Mouse (Mus musculus): ENCODE results near the gene Usp12.

Usp12 gene

GRCm38 (mm10) chr5:146794853-146795252 lies at the start of gene Usp12:
Usp12 (minus strand) TSS chr5:146795006.
- peak; percentile 97 for DNase-seq (ENCODE audit: low read depth, low spot score)

- DNase-seq (ENCODE audit: low read depth, low spot score), result no peak
These were observed 49.6 kb upstream of the Usp12 start for GRCm38 (mm10) chr5:146844301-146844941.

- no peak for DNase-seq (ENCODE audit: low read depth, low spot score)
These were observed 47.2 kb upstream of the Usp12 start for GRCm38 (mm10) chr5:146841996-146842395.

GRCm38 (mm10) chr5:146841301-146841700 lies 46.5 kb upstream of the Usp12 start:
- no peak for DNase-seq (ENCODE audit: low read depth, low spot score)

DNA sequence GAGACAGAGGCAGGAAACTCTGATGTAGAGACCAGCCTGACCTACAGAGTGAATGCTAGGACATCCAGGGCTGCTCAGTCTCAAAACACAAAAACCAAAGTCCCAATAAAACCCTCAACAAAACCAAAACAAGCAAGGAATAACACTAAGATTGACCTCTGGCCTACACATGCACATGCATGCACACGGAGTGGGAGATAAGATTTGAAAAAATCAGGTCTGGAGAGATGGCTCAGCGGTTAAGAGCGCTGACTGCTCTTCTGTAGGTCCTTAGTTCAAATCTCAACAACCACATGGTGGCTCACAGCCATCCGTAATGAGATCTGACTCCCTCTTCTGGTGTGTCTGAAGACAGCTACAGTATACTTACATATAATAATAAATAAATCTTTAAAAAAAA lies 45.6 kb upstream of the Usp12 start:
- peak; percentile 34 for DNase-seq (ENCODE audit: low read depth, low spot score)

DNA sequence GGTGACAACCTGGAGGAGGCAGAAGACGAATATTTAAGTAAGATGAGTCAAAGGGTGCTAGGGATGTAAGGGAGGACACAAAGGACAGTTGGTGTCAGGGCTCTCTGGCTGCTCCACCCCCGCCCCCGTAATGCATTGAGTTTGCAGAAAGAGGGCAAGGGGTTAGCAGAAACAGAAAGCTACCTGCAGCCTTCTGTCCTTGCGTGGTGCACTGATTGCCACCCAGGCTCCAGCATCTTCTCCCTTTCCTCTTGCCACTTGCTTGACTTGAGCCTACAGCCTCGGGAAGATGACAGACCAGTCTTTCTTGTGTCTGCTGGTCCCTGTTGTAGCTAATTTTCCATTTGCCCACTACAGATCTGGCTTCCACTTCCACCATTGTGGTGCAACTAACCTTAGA lies 45.0 kb upstream of the Usp12 start:
- DNase-seq (ENCODE audit: low read depth, low spot score), result no peak

- DNase-seq (ENCODE audit: low read depth, low spot score), result peak; percentile 72
These were observed 44.2 kb upstream of the Usp12 start for GRCm38 (mm10) chr5:146838836-146839648.

DNA sequence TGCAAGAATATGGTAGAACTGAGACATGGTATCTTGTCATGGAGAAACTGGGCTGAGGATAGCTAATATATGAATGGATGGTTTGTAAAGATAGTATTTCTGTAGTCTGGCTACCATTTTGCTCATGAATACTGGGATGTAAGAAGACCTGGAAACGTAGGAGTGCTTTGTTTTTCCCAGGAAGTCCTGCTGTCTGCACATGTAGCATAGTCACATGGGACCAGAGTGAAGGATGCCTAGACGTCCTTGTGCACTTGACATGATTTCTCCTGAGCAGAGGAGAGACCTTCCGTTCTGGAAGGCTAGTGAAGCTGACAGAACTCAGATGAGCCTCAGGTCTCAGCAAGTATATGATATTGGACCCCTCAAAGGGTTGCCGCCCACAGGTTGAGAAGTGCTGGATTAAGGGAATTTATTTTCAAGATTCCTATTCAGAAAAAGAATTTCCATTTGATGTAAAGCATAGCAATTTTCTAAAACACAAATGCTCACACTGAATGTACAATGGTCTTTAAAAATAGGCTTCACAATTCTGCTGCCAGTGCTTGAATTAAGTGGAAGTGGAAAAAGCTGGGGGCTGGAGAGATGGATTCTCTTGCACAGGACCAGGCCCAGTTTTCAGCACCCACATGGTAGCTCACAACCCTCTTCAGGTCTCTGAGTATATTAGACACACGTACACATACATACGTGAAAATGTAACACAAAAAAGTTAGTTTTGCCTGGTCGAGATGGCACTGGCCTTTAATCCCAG lies 43.3 kb upstream of the Usp12 start:
- no peak for DNase-seq (ENCODE audit: low read depth, low spot score)

DNA sequence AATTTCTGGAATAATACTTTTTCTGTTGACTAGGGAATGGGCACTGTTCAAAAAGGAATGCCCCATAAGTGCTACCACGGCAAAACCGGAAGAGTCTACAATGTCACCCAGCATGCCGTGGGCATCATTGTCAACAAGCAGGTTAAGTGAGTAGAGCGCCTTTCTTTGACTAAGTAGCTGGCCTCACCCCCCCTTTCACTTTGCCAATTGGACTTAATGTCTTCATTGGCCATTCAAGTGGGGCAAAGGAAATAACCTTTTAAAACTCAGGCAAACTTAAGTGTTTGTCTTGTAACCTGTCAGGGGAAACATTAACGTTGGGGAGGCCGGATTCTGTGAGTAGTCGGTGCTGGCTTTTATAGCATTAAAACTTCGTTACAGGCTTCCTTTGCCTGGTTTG lies 40.2 kb upstream of the Usp12 start:
- no peak for DNase-seq (ENCODE audit: low read depth, low spot score)

DNA sequence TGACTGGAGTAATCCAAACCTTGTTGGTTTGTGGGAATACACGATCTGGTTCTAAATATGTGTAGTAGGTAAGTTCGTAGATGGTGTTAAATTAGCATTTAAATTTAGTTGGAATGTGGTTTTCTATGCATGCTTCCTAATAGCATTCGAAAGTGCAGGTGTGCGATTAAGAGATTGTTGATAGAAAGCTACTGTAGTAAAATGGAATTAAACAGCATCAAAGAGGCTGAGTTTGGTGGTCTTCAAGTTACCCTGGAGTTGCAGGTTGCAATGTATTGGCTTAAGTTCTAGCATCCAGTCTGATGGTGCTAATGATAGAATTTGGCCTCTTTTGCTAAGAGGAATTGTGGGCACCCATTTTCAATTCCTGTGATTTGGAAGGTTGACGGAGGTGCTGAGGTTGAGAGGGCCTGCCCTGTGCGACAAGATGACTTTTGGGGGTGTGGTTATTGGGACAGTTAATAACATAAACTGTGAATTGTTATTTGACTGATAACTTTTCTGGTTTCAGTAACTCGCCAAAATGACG lies 38.9 kb upstream of the Usp12 start:
- DNase-seq (ENCODE audit: low read depth, low spot score), result no peak

- DNase-seq (ENCODE audit: low read depth, low spot score), result peak; percentile 97
These were observed 38.1 kb upstream of the Usp12 start, which contains the start of gene Rpl21 for GRCm38 (mm10) chr5:146832769-146833448. Rpl21 (plus strand) TSS chr5:146832890.

GRCm38 (mm10) chr5:146832435-146832768 lies 37.6 kb upstream of the Usp12 start:
- DNase-seq (ENCODE audit: low read depth, low spot score), result no peak

DNA sequence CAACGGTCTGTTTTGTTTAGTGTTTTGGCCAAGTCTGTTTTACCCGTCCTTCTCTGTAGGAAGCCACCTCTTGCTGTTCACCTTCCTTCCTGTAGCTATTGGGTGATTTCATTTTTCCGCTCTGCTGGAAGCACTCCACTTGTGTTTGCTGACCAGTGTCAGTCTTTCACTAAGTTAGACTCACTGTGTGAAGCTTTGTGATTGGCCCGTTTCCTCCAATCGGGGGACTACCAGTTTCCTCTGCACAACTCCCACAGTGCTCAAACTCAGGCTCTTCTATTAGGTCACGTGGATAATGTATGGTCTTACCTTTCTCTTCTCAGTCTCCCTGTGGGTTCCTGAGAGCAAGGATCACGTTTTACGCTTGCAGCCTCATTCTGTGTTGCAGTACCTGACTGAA lies 34.7 kb upstream of the Usp12 start:
- DNase-seq (ENCODE audit: low read depth, low spot score), result peak; percentile 81

DNA sequence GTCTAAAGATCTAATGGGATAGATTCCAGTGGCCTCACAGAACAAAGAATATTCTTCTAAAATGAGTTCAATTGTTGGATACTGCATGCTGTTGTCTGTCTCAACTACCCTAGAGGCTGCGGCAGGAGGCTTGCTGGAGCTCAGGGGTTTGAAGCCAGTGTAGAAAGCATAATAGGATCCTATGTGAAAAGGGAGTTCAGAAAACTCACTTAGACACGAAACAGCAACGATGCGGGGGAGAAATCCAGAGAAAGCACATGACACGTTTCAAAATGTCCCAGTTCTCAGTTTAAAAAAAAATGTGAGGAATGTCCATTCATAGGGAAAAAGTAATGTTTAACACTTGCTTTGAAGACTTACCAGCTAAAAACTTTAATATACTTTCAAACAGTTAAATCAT lies 28.2 kb upstream of the Usp12 start:
- no peak for DNase-seq (ENCODE audit: low read depth, low spot score)

- no peak for DNase-seq (ENCODE audit: low read depth, low spot score)
These were observed 24.3 kb upstream of the Usp12 start for GRCm38 (mm10) chr5:146818906-146819623.

DNA sequence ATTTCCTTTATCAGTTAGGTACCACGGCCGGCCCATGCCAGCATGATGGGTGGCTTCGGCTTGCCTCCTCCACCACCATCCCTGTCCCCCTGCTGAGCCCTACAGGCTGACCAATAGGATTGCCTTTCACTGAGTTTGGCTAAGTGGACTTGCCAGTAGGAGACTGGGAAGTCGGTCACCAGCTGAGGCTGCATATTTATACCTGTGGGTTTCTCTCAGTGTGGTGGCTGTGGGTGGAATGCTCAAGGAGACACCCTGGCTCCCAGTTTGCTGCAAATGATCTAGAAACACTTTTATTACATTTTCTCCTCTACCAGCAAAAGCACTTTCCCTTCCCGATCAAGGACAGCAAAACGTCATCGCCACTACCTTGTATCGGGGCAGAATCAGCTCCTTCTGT lies 22.8 kb upstream of the Usp12 start:
- no peak for DNase-seq (ENCODE audit: low read depth, low spot score)

DNA sequence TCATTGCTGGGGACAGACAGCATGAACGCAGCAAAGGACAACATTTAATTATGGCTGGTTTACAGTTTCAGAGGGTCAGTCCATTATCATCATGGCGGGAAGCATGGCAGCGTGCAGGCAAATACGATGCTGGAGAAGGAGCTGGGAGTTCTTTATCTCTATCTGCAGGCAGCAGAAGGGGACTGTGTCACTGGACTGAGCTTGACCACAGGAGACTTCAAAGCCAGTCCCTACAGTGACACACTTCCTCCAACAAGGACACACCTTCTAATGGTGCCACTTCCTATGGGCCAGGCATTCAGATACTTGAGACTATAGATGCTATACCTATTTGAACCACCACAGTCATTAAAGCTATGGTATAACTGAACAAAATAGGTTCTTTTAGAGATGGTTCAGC lies 20.6 kb upstream of the Usp12 start:
- no peak for DNase-seq (ENCODE audit: low read depth, low spot score)

DNA sequence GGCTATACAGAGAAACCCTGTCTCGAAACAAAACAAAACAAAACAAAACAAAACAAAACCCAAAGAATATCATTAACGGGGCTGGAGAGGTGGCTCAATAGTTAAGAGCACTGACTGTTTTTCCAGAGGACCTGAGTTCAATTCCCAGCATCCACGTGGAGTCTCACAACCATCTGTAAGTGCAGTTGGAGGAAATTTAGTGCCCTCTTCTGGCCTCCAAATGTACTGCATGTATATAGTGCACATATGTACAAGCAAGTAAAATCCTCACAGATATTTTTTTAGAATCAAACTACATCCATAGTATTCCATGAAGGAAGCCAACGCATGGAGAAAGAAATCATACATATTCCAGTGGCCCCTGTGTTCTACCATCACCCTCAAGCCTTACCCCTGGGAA lies 18.6 kb upstream of the Usp12 start:
- peak; percentile 70 for DNase-seq (ENCODE audit: low read depth, low spot score)

DNA sequence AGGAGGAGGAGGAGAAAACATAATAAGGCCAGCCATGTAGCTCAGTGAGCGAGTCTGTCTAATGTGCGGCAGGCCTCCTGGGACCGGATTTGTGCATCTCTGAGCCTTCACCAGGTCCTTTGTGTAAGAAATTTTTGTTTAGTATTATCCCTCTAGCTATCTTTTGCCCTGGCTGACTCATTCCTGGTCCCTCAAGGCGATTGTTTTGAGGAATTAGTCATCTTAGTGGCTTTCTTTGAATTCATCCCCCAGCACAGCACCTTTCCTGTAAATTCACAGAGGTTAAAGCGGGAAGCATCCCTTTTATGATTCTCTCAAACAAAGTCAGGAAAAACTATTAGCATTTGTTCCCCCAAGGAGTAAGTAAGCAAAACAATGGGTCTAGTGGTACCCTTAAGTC lies 18.1 kb upstream of the Usp12 start:
- no peak for DNase-seq (ENCODE audit: low read depth, low spot score)

DNA sequence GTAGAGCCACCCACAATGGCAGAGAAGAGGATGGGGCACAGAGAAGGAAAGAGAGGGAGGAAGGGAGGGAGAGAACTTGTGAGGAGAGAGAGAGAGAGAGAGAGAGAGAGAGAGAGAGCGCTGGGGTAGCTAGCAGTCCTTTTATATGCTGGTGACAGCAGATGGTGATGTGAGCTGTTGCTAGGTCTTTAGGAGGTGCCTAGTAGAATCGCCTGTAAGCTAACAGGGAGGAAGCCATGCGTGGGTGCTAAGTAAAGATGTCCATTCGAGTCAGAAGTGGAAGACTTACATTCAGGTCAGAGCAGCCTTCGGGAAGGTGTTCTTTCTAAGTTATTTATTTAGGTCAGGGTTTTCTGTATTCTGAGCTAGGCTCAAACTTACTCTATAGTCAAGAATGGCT lies 15.1 kb upstream of the Usp12 start:
- DNase-seq (ENCODE audit: low read depth, low spot score), result no peak

- DNase-seq (ENCODE audit: low read depth, low spot score), result no peak
These were observed 11.2 kb upstream of the Usp12 start for GRCm38 (mm10) chr5:146806004-146806430.

Measured in ZHBTc4 (cell line).